Comparison of ENCODE assay signal across 11 mouse cellular contexts in the genomic region with DNA sequence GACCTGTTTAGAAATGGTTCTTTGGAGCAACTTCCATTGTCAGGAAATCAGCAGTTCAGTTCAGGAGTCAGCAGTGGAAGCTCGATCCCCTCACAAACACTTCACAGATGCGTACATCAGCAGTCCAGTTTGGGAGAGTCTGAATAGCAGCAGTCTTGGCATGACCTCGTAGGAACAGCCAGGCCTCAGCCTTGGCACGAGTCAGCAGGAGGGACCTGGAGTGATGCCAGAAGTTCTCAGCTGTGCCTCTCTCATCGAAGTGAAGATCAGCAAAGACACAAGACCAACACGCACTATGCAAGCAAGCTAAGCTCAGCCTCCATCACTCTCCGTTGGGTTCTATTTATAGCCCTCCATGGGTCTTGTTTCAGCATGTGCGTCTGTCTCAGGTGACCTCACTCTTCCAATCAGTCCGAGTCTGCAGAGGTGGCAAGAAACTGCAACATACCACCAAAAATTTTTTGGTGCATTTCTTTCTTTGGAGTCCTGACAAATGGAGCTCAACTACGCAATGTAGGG. TPM values are rescaled to one million over a fixed set of nuclear protein-coding genes. Genes with fewer than 3 reads are reported as not detected.
DNase-seq lines count a peak whose midpoint lies in the region; ATAC-seq lines count a peak whose summit lies in the region.
"Had no signal": no experiment of that assay in that cellular context is flagged by ENCODE, and none has a peak within 500 bp of the region (broad histone marks: within the 10 kb centered on the region; RNA-seq: fewer than 3 reads in every experiment).

No protein-coding gene starts in this region.

- no peaks in the 10 kb centered on the region for H3K27me3 ChIP-seq in forebrain, embryonic 16.5 days (replicated peaks; ENCODE audit: control insufficient read depth, insufficient read depth, low read length)
- H3K27me3 ChIP-seq in forebrain, embryonic 15.5 days: no peaks in the 10 kb centered on the region

- no peaks in the 10 kb centered on the region for H3K4me1 ChIP-seq in forebrain, embryonic 16.5 days (replicated peaks; ENCODE audit: control insufficient read depth, insufficient read depth, low read length)
- H3K4me1 ChIP-seq in forebrain, embryonic 15.5 days: no peaks in the 10 kb centered on the region
- H3K4me1 ChIP-seq: hindbrain, embryonic 10.5 days had no signal

- H3K9me3 ChIP-seq in forebrain, embryonic 16.5 days (ENCODE audit: control insufficient read depth, low read length): no peaks in the 10 kb centered on the region
- no peaks in the 10 kb centered on the region for H3K9me3 ChIP-seq in forebrain, embryonic 15.5 days
- H3K9me3 ChIP-seq: hindbrain, embryonic 10.5 days had no signal

- peak; percentile 28; the same call in 1 of the 2 replicates for ATAC-seq in forebrain, embryonic 16.5 days
- no peak for ATAC-seq in forebrain, embryonic 15.5 days (replicated peaks)
- no peak for ATAC-seq in megakaryocyte, adult 5-6 weeks (ENCODE audit: poor library complexity, severe bottlenecking)

- H3K27ac ChIP-seq in forebrain, embryonic 16.5 days (ENCODE audit: low read length): no peak overlapping the region
- H3K27ac ChIP-seq in forebrain, embryonic 15.5 days (replicated peaks): no peak overlapping the region
- H3K27ac ChIP-seq: hindbrain, embryonic 10.5 days had no signal

- DNase-seq in left cerebral cortex, postnatal 10 days (ENCODE audit: extremely low spot score in 1 of 2, low spot score in 2 of 2): peak; percentile 4 to 46
- no peak for DNase-seq in left cerebral cortex, postnatal 36 days (ENCODE audit: low spot score in 2 of 2)
- peak; percentile 13 for DNase-seq in Muller cell, postnatal 12 days (ENCODE audit: inconsistent ontology term)
- DNase-seq in gastrocnemius, postnatal 36 days: peak; percentile 10 to 15
- no peak for DNase-seq in spleen, adult 12 weeks (ENCODE audit: low spot score)
- DNase-seq: layer of hippocampus, postnatal 36 days had no signal

- no peak overlapping the region for H3K4me2 ChIP-seq in forebrain, embryonic 16.5 days (ENCODE audit: low read length)
- H3K4me2 ChIP-seq in forebrain, embryonic 15.5 days (replicated peaks): no peak overlapping the region

- H3K4me3 ChIP-seq in forebrain, embryonic 16.5 days (replicated peaks; ENCODE audit: low read length): no peak overlapping the region
- no peak overlapping the region for H3K4me3 ChIP-seq in forebrain, embryonic 15.5 days
- H3K4me3 ChIP-seq: hindbrain, embryonic 10.5 days had no signal

- no peaks in the 10 kb centered on the region for H3K36me3 ChIP-seq in forebrain, embryonic 16.5 days (ENCODE audit: control insufficient read depth, insufficient read depth)
- H3K36me3 ChIP-seq in forebrain, embryonic 15.5 days: no peaks in the 10 kb centered on the region
- H3K36me3 ChIP-seq: hindbrain, embryonic 10.5 days had no signal

- no peak overlapping the region for H3K9ac ChIP-seq in forebrain, embryonic 16.5 days (replicated peaks; ENCODE audit: low read depth, low read length)
- no peak overlapping the region for H3K9ac ChIP-seq in forebrain, embryonic 15.5 days (replicated peaks)

- 50% methylated on average over 10 of the region's 10 CpGs for WGBS in forebrain, embryonic 16.5 days
- 60% methylated on average over 10 of the region's 10 CpGs for WGBS in forebrain, embryonic 15.5 days

- intact Hi-C loops in left cerebral cortex, postnatal 10 days (cut with DNase I): no loop called here
- intact Hi-C loops in left cerebral cortex, postnatal 36 days (cut with DNase I): loop anchor here (10.0 kb wide), 1 partner anchor 852 kb away; no protein-coding TSS in a partner anchor
- intact Hi-C loops in gastrocnemius, postnatal 36 days (cut with DNase I): no loop called here

RNA-seq across cellular contexts. Expression of gene Gpr33, which starts 15.0 kb away (rescaled TPM):
- not detected in 2 replicates for polyA plus RNA-seq in forebrain, embryonic 16.5 days (2015; fragmentation: Nextera tagmentation; extraction: Ambion mirVana)
- polyA plus RNA-seq in forebrain, embryonic 15.5 days (2015; fragmentation: Nextera tagmentation; extraction: Ambion mirVana): not detected in 2 replicates
- total RNA-seq in left cerebral cortex, postnatal 10 days (2021): not detected
- total RNA-seq in left cerebral cortex, postnatal 36 days (2021): not detected
- not detected for total RNA-seq in gastrocnemius, postnatal 36 days (2021)
- not detected in 2 replicates for total RNA-seq in megakaryocyte, adult 5-6 weeks (2015)
- total RNA-seq in megakaryocyte, adult 5-6 weeks (2017): not detected in 2 replicates
- total RNA-seq: layer of hippocampus, postnatal 36 days had no signal
- polyA plus RNA-seq: embryonic facial prominence, embryonic 11.5 days; hindbrain, embryonic 10.5 days had no signal

RNA-seq across cellular contexts. Expression of gene Dtd2, which starts 36.6 kb away (rescaled TPM):
- polyA plus RNA-seq in forebrain, embryonic 16.5 days (2015; fragmentation: Nextera tagmentation; extraction: Ambion mirVana): 15.7 and 16.0 TPM in 2 replicates
- polyA plus RNA-seq in forebrain, embryonic 15.5 days (2015; fragmentation: Nextera tagmentation; extraction: Ambion mirVana): 14.9 and 16.4 TPM in 2 replicates
- 10 to 100 TPM; 10.0 to 11.1 TPM for total RNA-seq in left cerebral cortex, postnatal 10 days (2021)
- 10 to 100 TPM in 1 of 2 experiments, 1 to 10 TPM in 1; 9.4 to 11.6 TPM for total RNA-seq in left cerebral cortex, postnatal 36 days (2021)
- total RNA-seq in gastrocnemius, postnatal 36 days (2021): 1 to 10 TPM; 3.6 to 3.9 TPM
- 7.5 and 9.1 TPM in 2 replicates for total RNA-seq in megakaryocyte, adult 5-6 weeks (2015)
- 6.0 and 8.6 TPM in 2 replicates for total RNA-seq in megakaryocyte, adult 5-6 weeks (2017)

RNA-seq across cellular contexts. Expression of gene Nubpl, which starts 54.7 kb away (rescaled TPM):
- 9.5 and 9.6 TPM in 2 replicates for polyA plus RNA-seq in forebrain, embryonic 16.5 days (2015; fragmentation: Nextera tagmentation; extraction: Ambion mirVana)
- polyA plus RNA-seq in forebrain, embryonic 15.5 days (2015; fragmentation: Nextera tagmentation; extraction: Ambion mirVana): 9.3 and 10.9 TPM in 2 replicates
- 1 to 10 TPM; 5.0 to 5.6 TPM for total RNA-seq in left cerebral cortex, postnatal 10 days (2021)
- 1 to 10 TPM; 4.5 to 5.0 TPM for total RNA-seq in left cerebral cortex, postnatal 36 days (2021)
- total RNA-seq in gastrocnemius, postnatal 36 days (2021): 1 to 10 TPM; 4.5 to 5.8 TPM
- total RNA-seq in megakaryocyte, adult 5-6 weeks (2015): 1.8 and 2.9 TPM in 2 replicates
- total RNA-seq in megakaryocyte, adult 5-6 weeks (2017): 1.5 and 3.6 TPM in 2 replicates

Comparison
In these comparisons a context has a peak if more than half of its experiments do, and no peak if none do; other contexts are left out.
1. DNase-seq: peak in left cerebral cortex, postnatal 10 days (2 of 2), Muller cell, postnatal 12 days (single experiment) and gastrocnemius, postnatal 36 days (2 of 2); none in left cerebral cortex, postnatal 36 days (0 of 2) and spleen, adult 12 weeks (single experiment).